Comparison of ENCODE assay signal across 8 mouse cellular contexts in genomic region chr13:59557185-59557985, GRCm38 (mm10). TPM values are rescaled to one million over a fixed set of nuclear protein-coding genes. Genes with fewer than 3 reads are reported as not detected.
DNase-seq lines count a peak whose midpoint lies in the region; ATAC-seq and TF ChIP-seq lines count a peak whose summit lies in the region.

No protein-coding gene starts in this region.

- H3K27me3 ChIP-seq in CH12.LX (replicated peaks) = no peaks in the 10 kb centered on the region
- no peaks in the 10 kb centered on the region for H3K27me3 ChIP-seq in forebrain, embryonic 10.5 days (ENCODE audit: poor library complexity, severe bottlenecking)
- no peaks in the 10 kb centered on the region for H3K27me3 ChIP-seq in heart, embryonic 15.5 days
- H3K27me3 ChIP-seq in liver, embryonic 13.5 days = peaks cover 6% of the 10 kb centered on the region
- no peaks in the 10 kb centered on the region for H3K27me3 ChIP-seq in stomach, embryonic 15.5 days (replicated peaks)

- 1% methylated on average over 59 of the region's 73 CpGs for WGBS in forebrain, embryonic 10.5 days
- under 1% methylated on average over 59 of the region's 73 CpGs for WGBS in heart, embryonic 15.5 days
- 1% methylated on average over 28 of the region's 73 CpGs for WGBS in liver, embryonic 13.5 days (ENCODE audit: insufficient replicate concordance)
- 2% methylated on average over 27 of the region's 73 CpGs for WGBS in stomach, embryonic 15.5 days

- H3K9ac ChIP-seq in CH12.LX (ENCODE audit: insufficient read depth, low read depth) = peak overlapping the region; percentile 59
- peak overlapping the region; percentile 86 for H3K9ac ChIP-seq in heart, embryonic 15.5 days
- H3K9ac ChIP-seq in liver, embryonic 13.5 days = peak overlapping the region; percentile 85
- peak overlapping the region; percentile 76 for H3K9ac ChIP-seq in stomach, embryonic 15.5 days

- H3K9me3 ChIP-seq in CH12.LX (replicated peaks; ENCODE audit: low read length) = no peaks in the 10 kb centered on the region
- H3K9me3 ChIP-seq in forebrain, embryonic 10.5 days = no peaks in the 10 kb centered on the region
- H3K9me3 ChIP-seq in heart, embryonic 15.5 days (replicated peaks) = no peaks in the 10 kb centered on the region
- H3K9me3 ChIP-seq in liver, embryonic 13.5 days (replicated peaks) = no peaks in the 10 kb centered on the region
- no peaks in the 10 kb centered on the region for H3K9me3 ChIP-seq in stomach, embryonic 15.5 days

- peak overlapping the region; percentile 26 for H3K4me2 ChIP-seq in CH12.LX (ENCODE audit: insufficient read depth, low read depth, poor library complexity, severe bottlenecking)
- peak overlapping the region; percentile 90 for H3K4me2 ChIP-seq in heart, embryonic 15.5 days
- peak overlapping the region; percentile 98 for H3K4me2 ChIP-seq in liver, embryonic 13.5 days
- H3K4me2 ChIP-seq in stomach, embryonic 15.5 days = peak overlapping the region; percentile 77

- no peaks in the 10 kb centered on the region for H3K79me2 ChIP-seq in CH12.LX (replicated peaks; ENCODE audit: control insufficient read depth, extremely low read depth, insufficient read depth, poor library complexity, severe bottlenecking)

- TF ChIP-seq CTCF in CH12.LX (conservative IDR thresholded peaks at IDR 0.05 in 1 of 2, IDR thresholded peaks at IDR 0.05 in 1 of 2; ENCODE audit: low read depth in 2 of 2, low read length in 2 of 2) = no peak

- no peak for TF ChIP-seq EP300 in CH12.LX (IDR thresholded peaks at IDR 0.05; ENCODE audit: low read length)

- H3K4me1 ChIP-seq in CH12.LX (ENCODE audit: control insufficient read depth in 1 of 2, insufficient read depth in 2 of 2) = peaks cover 10 to 23% of the 10 kb centered on the region in 2 experiments
- H3K4me1 ChIP-seq in forebrain, embryonic 10.5 days = peaks cover 28% of the 10 kb centered on the region
- peaks cover 15% of the 10 kb centered on the region for H3K4me1 ChIP-seq in heart, embryonic 15.5 days (replicated peaks)
- H3K4me1 ChIP-seq in liver, embryonic 13.5 days (replicated peaks) = peaks cover 28% of the 10 kb centered on the region
- H3K4me1 ChIP-seq in stomach, embryonic 15.5 days = peaks cover 10% of the 10 kb centered on the region; the same call in 1 of the 2 replicates

- dilution Hi-C loops in CH12.LX (cut with MboI; ENCODE audit: extremely low pct_ligation_motif_present, extremely low pct_unique_long_range_greater_than_20kb, low sequenced_read_pairs) = no loop called here

- peak; percentile 91 for ATAC-seq in heart, embryonic 15.5 days (replicated peaks; ENCODE audit: insufficient number of reproducible peaks, insufficient read depth, low FRiP score, low read depth)
- peak; percentile 90 for ATAC-seq in liver, embryonic 13.5 days (ENCODE audit: low read depth)
- peak; percentile 87 for ATAC-seq in stomach, embryonic 15.5 days (ENCODE audit: insufficient read depth, low FRiP score, low read depth)

- DNase-seq in CH12.LX (ENCODE audit: extremely low read depth) = peak; percentile 75
- peak; percentile 74 for DNase-seq in c-Kit-positive CD71-negative TER-119-negative erythroid progenitor cells, embryonic 14.5 days (ENCODE audit: low read depth)
- peak; percentile 92 for DNase-seq in forebrain, embryonic 10.5 days (ENCODE audit: extremely low spot score, low spot score)
- peak; percentile 92 for DNase-seq in kidney, postnatal 14 days
- peak; percentile 76 for DNase-seq in liver, embryonic 13.5 days
- DNase-seq in neural tube, embryonic 10.5 days (ENCODE audit: extremely low spot score, low spot score) = peak; percentile 91

- peak overlapping the region; percentile 77 to 86 (median 79) for H3K4me3 ChIP-seq in CH12.LX (replicated peaks in 1 of 3; ENCODE audit: low read depth in 2 of 3, low read length in 2 of 3, poor library complexity in 1 of 3)
- H3K4me3 ChIP-seq in forebrain, embryonic 10.5 days = peak overlapping the region; percentile 89
- H3K4me3 ChIP-seq in heart, embryonic 15.5 days = peak overlapping the region; percentile 83
- peak overlapping the region; percentile 78 for H3K4me3 ChIP-seq in liver, embryonic 13.5 days (replicated peaks)
- H3K4me3 ChIP-seq in stomach, embryonic 15.5 days (replicated peaks) = peak overlapping the region; percentile 79

- TF ChIP-seq RAD21 in CH12.LX (IDR thresholded peaks at IDR 0.05; ENCODE audit: low read depth, low read length) = no peak

- no peak overlapping the region for H3K27ac ChIP-seq in CH12.LX (ENCODE audit: insufficient read depth, low read depth)
- peak overlapping the region; percentile 90 for H3K27ac ChIP-seq in forebrain, embryonic 10.5 days
- peak overlapping the region; percentile 64 for H3K27ac ChIP-seq in heart, embryonic 15.5 days
- peak overlapping the region; percentile 85 for H3K27ac ChIP-seq in liver, embryonic 13.5 days
- peak overlapping the region; percentile 71 for H3K27ac ChIP-seq in stomach, embryonic 15.5 days

- in situ Hi-C loops in CH12.LX (cut with MboI; ENCODE audit: low pct_ligation_motif_present, low pct_unique_long_range_greater_than_20kb, low sequenced_read_pairs) = no loop called here

- H3K36me3 ChIP-seq in CH12.LX (replicated peaks in 1 of 2; ENCODE audit: control insufficient read depth in 1 of 2, insufficient read depth in 1 of 2, low read length in 1 of 2) = peaks cover 0 to 2% of the 10 kb centered on the region in 2 experiments
- no peaks in the 10 kb centered on the region for H3K36me3 ChIP-seq in forebrain, embryonic 10.5 days (replicated peaks)
- no peaks in the 10 kb centered on the region for H3K36me3 ChIP-seq in heart, embryonic 15.5 days
- H3K36me3 ChIP-seq in liver, embryonic 13.5 days = no peaks in the 10 kb centered on the region
- no peaks in the 10 kb centered on the region for H3K36me3 ChIP-seq in stomach, embryonic 15.5 days

- peak; percentile 80 for TF ChIP-seq POLR2A in CH12.LX (IDR thresholded peaks at IDR 0.05; ENCODE audit: low read depth, low read length)

TF ChIP-seq in CH12.LX, 34 proteins besides CTCF, POLR2A, EP300 and RAD21 (continues in another document):
- TF ChIP-seq TCF12 (IDR thresholded peaks at IDR 0.05; ENCODE audit: low read depth, low read length) (no peak), HCFC1 (IDR thresholded peaks at IDR 0.05; ENCODE audit: low read depth, low read length) (peak; percentile 35; the same call in 1 of the 2 replicates), NELFE (IDR thresholded peaks at IDR 0.05; ENCODE audit: low read depth, low read length) (peak; percentile 54), JUN (IDR thresholded peaks at IDR 0.05; ENCODE audit: insufficient read depth, low read depth, low read length) (no peak), MEF2A (IDR thresholded peaks at IDR 0.05; ENCODE audit: borderline replicate concordance, low read depth, low read length) (no peak), BHLHE40 (IDR thresholded peaks at IDR 0.05; ENCODE audit: low read depth, low read length) (peak; percentile 91), ZKSCAN1 (IDR thresholded peaks at IDR 0.05; ENCODE audit: borderline replicate concordance, low read depth, low read length) (no peak), PAX5 (IDR thresholded peaks at IDR 0.05; ENCODE audit: low read length) (no peak), UBTF (IDR thresholded peaks at IDR 0.05; ENCODE audit: low read depth, low read length) (no peak), ZNF384 (IDR thresholded peaks at IDR 0.05; ENCODE audit: low read depth, low read length) (no peak), ELF1 (IDR thresholded peaks at IDR 0.05; ENCODE audit: low read depth, low read length) (no peak), POLR2AphosphoS2 (IDR thresholded peaks at IDR 0.05; ENCODE audit: low read depth, low read length) (no peak), USF1 (IDR thresholded peaks at IDR 0.05; ENCODE audit: low read depth, low read length) (no peak), NRF1 (IDR thresholded peaks at IDR 0.05; ENCODE audit: low read depth, low read length) (peak; percentile 80), KAT2A (IDR thresholded peaks at IDR 0.05; ENCODE audit: insufficient replicate concordance, low read length) (no peak), ZC3H11A (IDR thresholded peaks at IDR 0.05; ENCODE audit: low read depth, low read length) (no peak), GABPA (IDR thresholded peaks at IDR 0.05; ENCODE audit: insufficient replicate concordance, low read depth, low read length) (no peak), SIN3A (IDR thresholded peaks at IDR 0.05; ENCODE audit: low read length) (peak; percentile 40), E2F4 (IDR thresholded peaks at IDR 0.05; ENCODE audit: insufficient replicate concordance, low read depth, low read length) (no peak), MAZ (IDR thresholded peaks at IDR 0.05; ENCODE audit: low read depth, low read length) (no peak), JUND (conservative IDR thresholded peaks at IDR 0.05; ENCODE audit: low read depth, low read length) (no peak), IRF4 (IDR thresholded peaks at IDR 0.05; ENCODE audit: low read depth, low read length) (no peak), SMC3 (IDR thresholded peaks at IDR 0.05; ENCODE audit: low read depth, low read length) (no peak), TBP (conservative IDR thresholded peaks at IDR 0.05; ENCODE audit: low read depth, low read length) (no peak), MAFK (IDR thresholded peaks at IDR 0.05; ENCODE audit: insufficient replicate concordance, low read length) (no peak), MAX (IDR thresholded peaks at IDR 0.05; ENCODE audit: low read length) (no peak), ZMIZ1 (IDR thresholded peaks at IDR 0.05; ENCODE audit: low read depth, low read length) (peak; percentile 75)

RNA-seq across cellular contexts. Expression of gene Agtpbp1, which starts 27.6 kb away (rescaled TPM):
- total RNA-seq in CH12.LX (2012; rRNA removed) = 15.0 and 19.5 TPM in 2 replicates
- 15.7 and 20.8 TPM in 2 replicates for total RNA-seq in CH12.LX (2014; rRNA removed)
- polyA plus RNA-seq in CH12.LX (2012; ENCODE audit: insufficient read length, low read depth) = 19.4 and 21.5 TPM in 2 replicates
- polyA plus RNA-seq in forebrain, embryonic 10.5 days (2016; fragmentation: Nextera tagmentation; extraction: Ambion mirVana) = 12.6 and 13.6 TPM in 2 replicates
- 11.7 and 13.2 TPM in 2 replicates for polyA plus RNA-seq in heart, embryonic 15.5 days (2015; fragmentation: Nextera tagmentation; extraction: Ambion mirVana)
- polyA plus RNA-seq in liver, embryonic 13.5 days (2015; fragmentation: Nextera tagmentation; extraction: Ambion mirVana) = 9.2 and 11.0 TPM in 2 replicates
- polyA plus RNA-seq in stomach, embryonic 15.5 days (2015; fragmentation: Nextera tagmentation; extraction: Ambion mirVana) = 19.0 and 20.1 TPM in 2 replicates

RNA-seq across cellular contexts. Expression of gene Naa35, which starts 27.7 kb away (rescaled TPM):
- total RNA-seq in CH12.LX (2012; rRNA removed) (41.2 and 46.8 TPM in 2 replicates), CH12.LX (2014; rRNA removed) (56.4 and 66.4 TPM in 2 replicates)
- polyA plus RNA-seq in CH12.LX (2012; ENCODE audit: insufficient read length, low read depth) = 60.2 and 69.6 TPM in 2 replicates
- 116 and 117 TPM in 2 replicates for polyA plus RNA-seq in forebrain, embryonic 10.5 days (2016; fragmentation: Nextera tagmentation; extraction: Ambion mirVana)
- 69.6 and 85.3 TPM in 2 replicates for polyA plus RNA-seq in heart, embryonic 15.5 days (2015; fragmentation: Nextera tagmentation; extraction: Ambion mirVana)
- polyA plus RNA-seq in liver, embryonic 13.5 days (2015; fragmentation: Nextera tagmentation; extraction: Ambion mirVana) = 35.8 and 43.8 TPM in 2 replicates
- polyA plus RNA-seq in stomach, embryonic 15.5 days (2015; fragmentation: Nextera tagmentation; extraction: Ambion mirVana) = 83.3 and 86.7 TPM in 2 replicates

Comparison
In these comparisons a context has a peak if more than half of its experiments do, and no peak if none do; other contexts are left out.
1. H3K4me2 ChIP-seq: peak in every context shown above with its lines; median percentile 98 in liver, embryonic 13.5 days; 90 in heart, embryonic 15.5 days; 77 in stomach, embryonic 15.5 days; 26 in CH12.LX.